Mouse (Mus musculus): Measurements from ENCODE around the gene Crebl2.

GRCm38 (mm10) chr6:134813066-134813465, 16.9 kb upstream of the Crebl2 start:
- no peak for TF ChIP-seq CTCF (IDR thresholded peaks at IDR 0.05; ENCODE audit: low read depth, low read length)
- no peak for TF ChIP-seq POLR2A (IDR thresholded peaks at IDR 0.05; ENCODE audit: borderline replicate concordance, low read depth, low read length)
